Mouse (Mus musculus) bone marrow, adult 2 months (tissue): ENCODE results near the gene Scin.

Experiments
- CTCF ChIP-seq: fragments of 200-500 bp; IDR thresholded peaks from 2 replicates; pipeline ENCODE4 v1.5.1; 2011; ENCODE audit warnings: low read length, control low read depth; ENCODE audit not compliant: control insufficient read depth, insufficient read depth
- POLR2A ChIP-seq: fragments of 200-500 bp; IDR thresholded peaks from 2 replicates; pipeline ENCODE4 v1.6.1; 2011; ENCODE audit warnings: low read depth, mild to moderate bottlenecking, control low read depth, low read length, borderline replicate concordance; ENCODE audit not compliant: control insufficient read depth

DNA sequence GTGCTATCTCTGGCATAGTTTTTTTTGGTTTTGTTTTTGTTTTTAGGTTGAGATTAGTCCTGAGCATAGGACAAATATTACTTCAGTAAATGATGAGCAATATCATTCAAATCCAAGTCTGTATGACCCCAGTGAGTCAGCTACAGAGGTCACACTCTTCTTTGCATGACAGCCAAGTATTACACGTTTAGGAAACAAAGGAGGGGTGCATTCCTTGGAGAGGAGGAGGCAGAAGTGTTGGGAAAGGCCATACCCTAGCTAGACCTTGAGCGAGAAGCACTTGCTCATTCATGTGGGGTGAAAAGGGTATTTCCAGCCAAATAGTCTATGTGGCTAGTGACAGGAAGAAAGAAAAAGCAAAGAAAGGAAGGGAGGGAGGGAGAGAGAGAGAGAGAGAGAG, 124.2 kb downstream of the Scin start:
- TF ChIP-seq CTCF (no peak), POLR2A (no peak)
